Mouse (Mus musculus) layer of hippocampus, adult 9-11 months (tissue): ENCODE results near the gene Cop1.
"Not testable (repeated sequence)": the region's sequence is repeated elsewhere in the genome, so short reads cannot be mapped to it uniquely, and the experiment has no call there.

Experiments used
- DNase-seq: peaks from one replicate; pipeline ENCODE4 v3.0.0; 2022

Gene Cop1

DNA sequence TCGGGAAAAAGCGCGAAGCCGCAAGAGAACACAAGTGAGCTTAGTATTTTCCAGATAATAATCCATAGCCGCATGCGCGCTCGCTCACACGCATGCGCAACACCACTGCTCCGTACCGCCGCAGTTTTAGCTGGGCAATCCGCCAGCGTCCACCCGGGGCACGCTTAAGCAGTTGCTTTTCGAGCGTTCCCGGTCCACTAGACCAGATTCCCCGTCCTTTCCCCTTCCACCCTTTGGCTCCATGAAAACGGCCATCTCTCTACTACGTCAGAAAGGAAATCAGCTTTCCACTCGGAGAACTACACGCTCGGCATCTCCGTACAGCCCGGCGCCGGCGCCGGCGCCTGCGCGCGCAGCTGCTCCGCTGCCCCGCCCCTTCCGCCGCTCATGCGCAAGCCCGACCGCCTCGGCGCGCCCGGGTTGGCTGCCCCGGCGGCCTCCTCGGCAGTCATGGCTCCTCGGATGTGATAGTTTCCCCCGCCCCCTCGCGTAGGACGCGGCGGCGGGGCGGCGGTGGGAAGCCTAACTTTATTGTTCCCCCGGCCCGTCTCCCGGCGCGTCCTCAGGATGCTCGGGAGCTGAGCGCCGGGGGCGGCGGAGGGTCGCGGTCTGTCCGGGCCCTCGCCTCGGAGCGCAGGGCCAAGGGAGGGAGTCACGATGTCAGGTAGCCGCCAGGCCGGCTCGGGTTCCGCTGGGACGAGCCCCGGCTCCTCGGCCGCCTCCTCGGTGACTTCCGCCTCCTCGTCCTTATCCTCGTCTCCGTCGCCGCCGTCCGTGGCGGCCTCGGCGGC is at the start of gene Cop1:
TSS of gene Cop1 (plus strand) at position 540 of the 791 bp plus-strand sequence.
- DNase-seq = peak; percentile 93

DNA sequence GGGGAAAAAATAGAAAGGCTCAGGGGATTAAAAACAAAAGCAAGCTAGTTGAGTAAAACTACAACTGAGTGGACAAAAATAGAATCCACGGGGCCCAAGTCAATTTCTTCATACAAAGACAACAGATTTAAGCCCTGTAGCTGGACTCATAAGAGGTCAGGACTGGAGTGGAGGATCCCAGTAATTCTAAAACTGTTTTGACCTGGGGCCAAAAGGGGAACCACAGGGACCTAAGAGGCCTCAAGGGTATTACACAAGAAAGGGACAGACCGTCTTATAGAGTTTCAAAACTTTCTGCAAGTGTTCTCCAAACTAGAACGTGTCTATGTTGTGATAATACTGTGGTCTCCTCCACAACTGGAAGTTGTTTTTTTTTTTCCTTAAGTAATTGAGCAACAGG is 45.4 kb upstream of the Cop1 start:
- no peak for DNase-seq

DNA sequence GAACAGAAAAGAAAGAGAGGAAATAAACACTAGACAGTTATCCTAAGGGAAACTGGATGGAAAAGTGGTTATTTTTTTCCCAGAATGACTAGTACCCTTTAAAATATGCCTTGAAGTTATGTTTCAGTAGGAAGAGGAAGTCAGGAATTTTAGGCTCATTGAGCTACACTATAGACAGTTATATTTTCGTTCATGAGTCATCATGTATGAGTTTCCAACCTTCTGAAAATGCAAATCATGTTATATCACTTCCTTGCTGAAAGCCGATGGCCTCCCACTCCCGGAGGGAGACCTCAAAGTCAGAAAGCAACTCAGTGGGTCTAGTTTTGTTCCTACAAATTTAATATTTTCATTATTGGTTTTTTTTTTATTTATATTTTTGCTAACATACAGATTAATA is 33.5 kb upstream of the Cop1 start:
- DNase-seq = no peak

DNA sequence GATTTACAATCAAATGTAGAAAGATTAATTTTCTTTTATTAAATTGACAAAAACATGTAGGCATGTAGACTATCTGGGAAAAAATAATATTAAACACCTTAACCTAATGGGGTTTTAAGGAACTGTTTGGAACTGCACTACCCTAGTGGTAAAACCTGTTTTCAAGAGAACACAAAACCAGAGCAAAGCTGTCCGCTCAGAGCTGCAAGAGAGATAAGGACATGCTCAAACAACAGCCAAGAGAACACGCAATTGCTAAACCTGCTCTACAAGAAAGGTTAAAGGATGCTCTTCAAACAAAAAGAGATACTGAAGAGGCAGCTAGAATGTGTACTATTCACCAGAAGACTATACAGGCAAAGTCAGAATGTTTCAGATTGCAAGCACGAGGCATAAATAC is 32.5 kb upstream of the Cop1 start:
- no peak for DNase-seq

DNA sequence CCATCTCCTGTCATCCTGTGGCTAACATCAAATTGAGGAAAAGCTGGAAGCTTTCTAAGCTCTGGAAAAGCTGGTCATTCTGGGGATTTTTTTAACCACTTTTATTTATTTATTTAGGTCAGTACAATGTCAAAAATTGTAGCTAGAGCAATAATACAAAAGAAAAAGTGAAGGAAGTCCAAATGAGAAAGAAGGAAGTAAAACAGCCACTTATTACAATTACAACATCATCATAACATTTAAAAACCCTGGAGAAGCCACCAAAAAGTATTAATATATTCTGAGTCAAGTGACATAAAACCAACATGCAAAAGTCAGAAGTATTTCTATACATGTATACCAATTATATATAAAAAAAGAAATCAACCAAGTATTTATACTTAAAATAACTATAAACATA is 30.9 kb upstream of the Cop1 start:
- DNase-seq = no peak

DNA sequence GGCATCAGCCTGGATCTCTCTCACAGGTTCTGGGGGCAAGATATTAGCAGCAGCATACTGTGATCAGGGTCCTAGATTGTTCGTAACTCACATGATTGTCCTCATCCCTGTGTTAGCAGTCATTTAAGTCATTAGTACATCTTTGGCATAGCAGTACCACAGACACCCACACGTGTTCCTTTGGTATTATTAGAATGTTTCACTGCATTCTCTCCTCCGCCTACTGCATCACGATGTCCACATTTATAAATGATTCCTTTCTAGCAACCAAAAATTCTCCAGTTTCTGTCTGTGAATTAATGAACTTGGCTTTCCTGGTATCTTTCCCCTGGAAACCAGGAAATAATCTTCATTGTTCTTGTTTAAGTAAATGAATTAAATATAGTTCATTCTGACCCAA is 20.4 kb upstream of the Cop1 start:
- peak; percentile 77 for DNase-seq

DNA sequence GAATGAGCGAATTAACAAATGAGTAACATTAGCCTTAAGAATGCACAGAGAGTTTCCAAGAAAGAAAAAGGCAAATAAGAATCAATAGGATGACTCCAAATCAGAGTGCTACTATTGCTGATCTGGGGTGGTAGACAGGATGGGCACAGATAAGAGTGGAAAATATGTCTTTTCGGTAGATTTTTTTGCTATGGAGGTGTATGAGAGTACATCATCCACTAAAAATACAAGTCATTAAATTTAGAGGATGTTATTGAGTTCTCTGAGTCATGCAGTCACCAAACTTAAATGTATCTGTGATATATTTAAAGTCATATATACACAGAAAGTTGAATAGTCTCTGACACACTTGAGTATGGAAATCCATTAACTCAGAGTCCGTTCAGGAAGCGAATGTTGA is 14.7 kb upstream of the Cop1 start:
- DNase-seq = no peak

DNA sequence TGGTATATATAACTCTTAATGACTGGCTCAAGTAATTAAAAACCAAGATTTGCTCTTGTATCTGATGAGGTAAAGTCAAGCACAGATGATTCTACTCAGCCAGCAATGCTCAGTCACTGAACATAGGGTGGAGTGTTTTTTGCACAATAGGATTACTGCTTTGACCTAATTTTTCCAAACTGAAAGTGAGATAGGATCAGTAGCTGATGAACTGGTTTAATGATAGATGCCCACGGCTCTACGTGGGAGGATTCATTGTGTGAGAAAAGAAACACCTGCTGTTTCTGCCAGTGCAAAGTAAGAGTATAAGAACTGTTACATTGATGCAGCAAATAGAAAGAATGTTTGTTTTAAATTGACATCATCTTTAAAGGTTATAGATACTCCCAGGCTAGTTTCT is 10.1 kb upstream of the Cop1 start:
- DNase-seq = no peak

DNA sequence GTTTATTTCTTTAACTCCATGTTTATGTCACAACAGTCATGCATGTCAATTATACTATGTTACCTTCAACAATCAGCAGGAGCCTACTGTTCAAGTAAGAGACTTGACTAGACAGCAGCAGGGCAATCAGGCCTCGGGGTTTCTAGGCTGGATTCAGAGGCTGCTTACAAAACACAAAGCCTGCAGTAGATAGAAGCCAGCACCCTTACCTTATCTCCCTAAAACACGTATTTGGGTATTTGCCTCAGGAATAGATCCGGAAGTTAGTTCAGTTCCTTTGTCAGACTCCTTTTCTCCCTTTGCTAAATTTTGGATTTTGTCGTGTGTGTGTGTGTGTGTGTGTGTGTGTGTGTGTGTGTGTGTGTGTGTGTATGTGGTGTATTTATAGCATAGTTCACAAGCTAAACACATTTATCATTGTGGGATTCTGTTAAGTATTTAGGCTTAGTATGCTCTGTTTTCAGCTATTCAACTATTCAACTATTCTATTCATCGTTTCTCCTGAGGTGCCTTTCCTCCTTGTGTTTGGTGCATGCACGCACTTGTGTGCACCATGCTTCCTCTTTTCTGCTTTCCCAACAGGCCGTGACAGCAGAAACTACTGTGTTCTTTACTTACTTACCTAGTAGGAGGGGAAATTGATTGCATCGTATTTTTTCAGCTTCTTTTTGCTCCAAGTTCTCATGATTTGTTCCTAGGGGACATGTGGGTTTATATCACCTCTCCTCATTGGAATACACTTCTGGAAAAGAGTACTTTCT is 6.9 kb upstream of the Cop1 start:
- DNase-seq = no peak

DNA sequence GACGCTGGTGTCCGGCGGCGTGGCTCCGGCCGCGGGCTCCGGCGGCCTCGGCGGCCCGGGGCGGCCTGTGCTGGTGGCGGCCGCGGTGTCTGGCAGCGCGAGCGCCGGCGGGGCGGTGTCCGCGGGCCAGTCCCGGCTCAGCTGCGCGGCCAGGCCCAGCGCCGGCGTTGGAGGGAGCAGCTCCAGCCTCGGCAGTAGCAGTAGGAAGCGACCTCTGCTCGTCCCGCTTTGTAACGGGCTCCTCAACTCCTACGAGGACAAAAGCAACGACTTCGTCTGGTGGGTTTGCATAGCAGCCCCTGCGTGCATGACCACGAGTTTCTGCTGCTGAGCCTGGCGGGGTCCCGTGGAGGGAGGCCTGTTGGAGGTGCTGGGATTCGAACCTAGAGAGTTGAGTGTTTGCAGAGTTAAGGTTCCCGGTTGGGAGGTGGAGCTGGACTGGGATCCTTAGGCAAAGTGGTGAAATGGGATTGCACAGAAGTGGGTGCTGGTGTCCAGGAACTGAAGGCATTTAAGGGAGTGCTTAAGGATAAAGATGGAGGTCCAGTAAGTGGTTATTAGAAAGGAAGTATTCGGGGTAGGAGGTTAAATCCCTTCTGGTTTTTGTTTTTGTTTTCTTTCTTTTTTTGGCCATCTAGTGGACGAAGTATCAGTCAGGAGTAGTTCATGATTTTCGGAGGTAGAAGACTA is 597 bp downstream of the Cop1 start:
- DNase-seq = not testable (repeated sequence)

DNA sequence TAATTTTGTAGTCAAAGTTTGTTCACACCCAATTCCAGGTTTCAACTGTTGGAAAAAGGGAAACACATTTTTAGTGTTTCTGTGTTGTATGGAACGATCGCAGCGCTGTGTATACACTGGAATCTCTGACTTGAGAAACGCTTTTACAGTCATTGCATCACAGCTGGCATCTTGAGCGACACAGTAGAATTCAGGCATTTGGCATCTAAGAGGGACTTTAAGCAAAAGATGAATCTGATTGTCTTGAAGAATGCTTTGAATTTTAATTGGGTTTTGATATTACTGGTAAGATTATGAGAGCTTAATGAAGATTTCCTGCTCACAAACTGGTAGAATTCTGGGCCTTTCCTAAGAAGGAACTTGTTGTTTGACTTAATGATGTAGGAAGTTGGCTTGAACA is 1.3 kb downstream of the Cop1 start:
- no peak for DNase-seq

DNA sequence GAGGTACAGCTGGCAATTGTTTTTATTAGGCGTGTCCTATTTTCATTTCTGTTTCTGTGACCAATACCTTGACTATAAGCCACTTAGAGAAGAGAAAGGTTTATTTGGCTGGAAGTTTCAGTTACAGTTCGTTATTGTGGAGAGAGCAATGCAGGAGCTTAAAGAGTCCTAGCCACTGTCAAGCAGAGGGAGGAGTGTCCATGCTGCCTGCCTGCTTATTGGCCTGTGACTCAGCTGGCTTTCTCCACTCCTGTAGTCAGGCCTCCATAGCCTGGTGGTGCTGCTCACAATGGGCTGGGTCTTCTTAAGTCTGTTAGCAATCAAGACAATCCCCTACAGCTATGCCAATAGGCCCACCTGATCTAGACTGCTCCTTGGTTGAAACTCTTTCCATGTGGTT is 2.4 kb downstream of the Cop1 start:
- DNase-seq = no peak

DNA sequence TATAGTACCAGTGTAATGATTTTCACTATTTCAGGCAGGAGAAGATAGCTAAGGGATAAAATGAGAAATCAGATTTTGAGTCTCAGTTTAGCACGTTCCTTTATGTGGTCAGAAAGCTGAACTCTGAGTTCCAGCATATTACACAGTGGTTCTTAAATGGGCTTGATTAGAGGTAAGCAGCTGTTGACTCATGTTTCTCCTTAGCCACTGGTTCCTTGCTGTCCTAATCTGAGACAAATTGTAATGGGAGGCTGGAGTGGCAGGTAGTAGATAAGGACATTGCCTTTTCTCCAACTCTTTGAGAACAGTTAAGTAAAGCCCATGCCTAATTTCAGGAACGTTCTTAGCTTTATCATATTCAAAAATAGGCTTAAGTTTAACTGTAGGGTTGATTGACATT is 3.6 kb downstream of the Cop1 start:
- no peak for DNase-seq

DNA sequence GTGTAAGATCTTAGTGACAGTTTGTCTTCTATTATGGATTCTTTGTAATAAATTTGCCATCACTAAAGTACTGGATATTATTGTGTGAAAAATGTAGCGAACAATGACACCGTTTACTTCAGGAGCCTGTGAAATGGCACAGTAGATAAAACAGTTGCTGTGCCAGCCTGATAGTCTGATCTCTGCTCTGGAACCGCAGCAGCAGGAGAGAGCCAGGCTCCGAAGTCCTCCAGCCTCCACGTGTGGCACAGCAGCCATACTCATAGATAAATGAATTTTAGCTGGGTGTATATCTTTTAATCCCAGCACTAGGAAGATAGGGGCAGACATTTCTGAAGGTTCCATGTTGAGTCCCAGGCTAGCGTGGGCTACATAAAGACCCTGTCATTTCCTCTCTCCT is 6.0 kb downstream of the Cop1 start:
- DNase-seq = no peak

DNA sequence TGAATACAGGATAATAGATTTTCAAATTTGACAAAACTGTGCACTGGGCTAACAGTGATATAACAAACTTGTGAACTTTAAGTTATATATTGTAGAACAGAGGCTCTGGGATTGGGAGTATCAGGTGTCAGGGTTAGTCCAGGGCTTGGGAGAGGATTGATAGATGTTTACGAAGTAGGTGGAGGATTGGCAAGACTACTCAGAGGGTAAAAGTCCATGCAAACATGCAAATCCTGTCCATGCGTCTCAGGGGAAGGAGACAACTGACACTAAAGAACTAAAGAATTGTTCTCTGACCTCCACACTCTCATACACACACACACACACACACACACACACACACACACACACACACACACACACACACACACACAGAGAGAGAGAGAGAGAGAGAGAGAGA is 18.2 kb downstream of the Cop1 start:
- DNase-seq = no peak

DNA sequence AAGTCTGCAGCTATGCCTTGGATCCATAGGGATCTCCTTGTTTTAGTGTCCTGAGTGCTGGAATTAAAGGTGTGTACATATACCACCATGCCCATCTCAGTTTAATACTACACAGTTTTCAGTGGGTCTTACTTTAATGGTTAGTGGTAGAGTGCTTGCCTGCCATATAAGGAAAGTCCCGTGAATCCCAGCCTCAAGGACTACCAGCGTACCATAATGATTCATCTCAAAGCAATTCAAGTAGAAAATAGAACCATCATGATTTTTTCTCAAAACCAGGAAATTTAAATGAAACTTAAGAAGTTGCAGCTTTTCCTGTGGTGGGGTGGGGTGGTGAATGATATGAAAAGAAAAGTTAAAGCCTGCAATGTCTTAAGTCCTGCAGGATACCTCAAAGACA is 21.0 kb downstream of the Cop1 start:
- DNase-seq = no peak

DNA sequence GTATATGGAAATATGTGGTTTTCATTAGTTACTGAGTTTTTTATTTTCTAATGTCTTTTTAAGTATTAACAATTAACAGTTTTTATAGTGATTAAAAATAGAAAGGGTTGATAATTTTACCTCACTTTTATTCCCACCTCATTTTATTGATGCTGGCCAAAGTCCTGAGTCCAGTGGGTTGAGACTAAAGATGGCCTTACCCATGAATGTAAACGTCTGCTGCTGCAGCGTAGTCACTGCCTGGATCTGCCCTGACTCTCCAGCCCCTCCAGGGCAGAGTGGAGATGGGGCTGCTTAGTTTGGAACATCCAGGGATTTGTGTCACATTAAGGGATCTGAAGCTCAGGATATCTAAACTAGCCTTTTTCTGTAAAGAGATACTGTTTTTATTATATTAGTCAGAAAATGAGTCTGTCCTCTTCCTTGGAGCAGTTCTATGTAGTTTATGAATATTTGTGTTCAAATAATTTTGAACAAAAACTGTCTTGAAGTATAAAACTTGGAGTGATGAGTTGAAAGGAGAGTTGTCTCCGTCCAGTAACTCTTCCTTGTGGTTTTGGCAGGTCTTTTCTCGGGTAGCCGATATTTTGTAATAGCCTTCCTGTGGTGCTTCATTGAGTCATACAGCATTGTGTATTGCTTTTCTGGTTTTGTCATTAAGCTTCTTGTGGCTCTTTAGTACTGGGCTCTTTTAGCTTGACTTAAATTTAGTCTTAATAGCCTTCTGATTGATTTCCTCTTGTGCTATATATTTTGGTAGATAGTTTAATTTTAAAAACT is 23.0 kb downstream of the Cop1 start:
- DNase-seq = no peak

DNA sequence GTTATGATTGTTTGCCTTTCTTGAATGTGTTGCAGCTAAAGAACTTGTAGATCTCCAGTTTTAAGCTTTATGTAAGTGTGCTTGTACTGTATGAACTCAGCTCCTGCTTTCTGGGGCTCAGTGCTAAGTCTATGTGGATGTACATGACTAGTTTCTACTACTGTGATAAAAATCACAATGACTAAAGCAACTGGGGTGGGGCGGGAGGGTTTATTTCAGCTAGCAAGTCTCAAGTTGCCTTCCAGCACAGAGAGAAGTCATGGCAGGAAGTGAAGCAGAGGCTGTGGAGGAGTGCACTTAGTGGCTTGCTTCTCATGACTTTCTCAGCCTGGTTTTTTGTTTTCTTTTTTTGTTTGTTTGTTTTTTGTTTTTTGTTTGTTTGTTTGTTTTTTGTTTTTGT is 24.4 kb downstream of the Cop1 start:
- DNase-seq = no peak

DNA sequence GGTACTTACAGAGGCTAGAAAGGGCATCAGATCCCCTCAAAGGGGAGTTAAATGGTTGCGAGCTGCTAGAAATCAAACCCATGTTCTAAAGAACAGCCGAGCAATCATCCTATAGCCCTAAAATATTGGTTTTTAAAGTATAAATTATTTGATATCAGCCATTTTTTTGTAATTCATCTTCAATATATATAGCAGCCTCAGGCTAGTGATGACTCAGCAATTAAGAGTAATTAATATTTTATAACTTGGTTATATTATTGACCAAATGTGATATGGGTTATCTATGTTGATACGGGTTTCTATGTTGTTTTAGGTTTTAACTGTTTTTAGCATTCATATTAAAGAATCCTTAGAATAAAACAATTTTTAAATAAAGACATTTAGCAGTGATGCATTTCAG is 31.7 kb downstream of the Cop1 start:
- DNase-seq = no peak

DNA sequence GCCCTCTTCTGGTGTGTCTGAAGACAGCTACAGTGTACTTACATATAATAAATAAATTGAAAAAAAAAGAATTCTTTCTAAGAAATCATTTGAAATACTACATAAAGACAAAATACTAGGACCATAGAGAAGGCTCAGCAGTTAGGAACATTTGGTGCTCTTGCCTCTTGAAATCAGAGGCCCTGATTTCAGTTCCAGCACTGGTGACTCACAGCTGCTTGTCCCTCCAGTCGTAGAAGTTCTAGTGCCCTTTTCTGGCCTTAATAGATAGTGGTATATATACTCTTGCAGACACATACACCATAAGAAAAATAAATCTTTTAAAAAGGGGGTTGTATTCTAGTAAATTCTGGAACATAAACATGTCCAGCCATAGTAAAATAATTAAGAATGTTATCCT is 48.0 kb downstream of the Cop1 start:
- no peak for DNase-seq

DNA sequence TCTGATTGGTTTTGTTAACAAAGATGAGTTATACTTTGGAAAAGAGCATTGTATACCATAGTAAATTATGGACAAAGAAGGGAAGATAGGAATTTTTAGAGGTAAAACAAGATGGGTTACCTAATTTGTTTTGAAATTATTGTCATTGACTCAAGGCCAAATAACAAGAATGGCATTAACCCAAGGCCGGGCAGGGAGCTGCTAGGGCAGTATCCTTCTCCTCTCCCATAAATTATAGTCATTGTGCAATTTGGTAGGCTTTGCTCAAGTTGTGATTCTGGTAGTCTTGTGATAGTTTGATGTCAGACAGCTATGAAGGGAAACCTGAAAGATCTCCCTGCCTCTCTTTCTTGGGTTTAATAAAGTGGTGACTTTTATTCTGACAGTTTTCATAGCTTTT is 49.7 kb downstream of the Cop1 start:
- DNase-seq = no peak

DNA sequence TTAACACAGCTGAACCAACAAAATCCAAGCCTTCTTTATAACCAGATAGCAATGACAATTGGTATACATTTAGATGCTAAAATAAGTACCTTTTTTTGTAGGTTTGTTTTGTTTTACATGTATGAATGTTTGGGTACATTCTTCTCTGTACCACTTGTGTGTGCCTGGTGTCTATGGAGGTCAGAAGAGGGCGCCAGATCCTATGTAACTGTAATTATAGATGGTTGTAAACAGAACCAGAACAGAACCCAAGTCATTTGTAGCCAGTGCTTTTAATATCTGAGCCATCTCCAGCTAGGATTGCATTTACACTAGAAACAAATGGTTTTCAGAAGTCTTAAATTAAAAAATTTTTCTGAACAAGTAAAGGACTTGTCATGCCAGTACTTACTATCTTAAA is 54.7 kb downstream of the Cop1 start:
- no peak for DNase-seq

DNA sequence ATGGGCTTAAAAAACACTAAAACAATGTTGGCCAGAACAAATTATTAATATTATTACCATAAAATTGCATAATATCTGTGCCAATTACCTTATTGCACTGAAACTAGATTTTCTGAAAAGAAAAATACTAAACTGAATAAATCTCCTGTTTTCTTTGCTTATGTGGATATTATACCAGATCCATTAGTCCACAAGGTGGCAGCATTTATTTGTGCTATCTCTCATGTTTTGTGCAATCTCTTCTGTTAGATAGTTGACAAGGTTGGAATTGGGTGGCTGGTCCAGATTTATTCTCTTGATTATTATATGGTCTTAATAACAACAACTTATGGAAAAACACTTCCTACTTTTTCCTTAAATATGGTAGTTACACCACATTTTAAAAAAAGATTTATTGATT is 58.1 kb downstream of the Cop1 start:
- peak; percentile 19 for DNase-seq
